Mouse (Mus musculus): ENCODE data around the gene Hist1h2be. TPM values are rescaled to one million over a fixed set of nuclear protein-coding genes. Genes with fewer than 3 reads are reported as not detected.
"Not testable (repeated sequence)": the region's sequence is repeated elsewhere in the genome, so short reads cannot be mapped to it uniquely, and the experiment has no call there.

Hist1h2be gene
- polyA plus RNA-seq, 1 experiment, result 4.1 TPM

DNA sequence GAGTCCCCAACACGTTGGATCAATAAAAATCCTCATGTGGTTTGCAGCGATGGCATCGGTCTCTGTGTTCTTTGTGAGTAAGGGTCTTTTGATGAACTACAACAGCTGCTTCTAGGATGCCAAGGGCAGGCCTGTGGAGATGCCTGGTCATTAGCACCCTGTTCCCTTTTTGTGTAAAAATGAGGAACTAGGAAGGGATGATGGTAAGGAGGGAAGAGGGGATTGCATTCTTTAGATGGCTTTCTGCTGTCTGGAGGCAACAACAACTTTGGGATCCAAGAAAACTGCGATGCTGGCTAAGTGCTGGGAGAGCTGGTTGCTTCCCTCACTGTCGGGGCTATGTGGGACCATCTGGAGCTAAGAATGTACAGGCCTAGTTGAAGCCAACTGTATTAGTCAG lies 82.7 kb downstream of the Hist1h2be start:
- Histone ChIP-seq H3K27ac (ENCODE audit: insufficient read depth, low read length) (0 out of 2 replicates have a peak overlapping the region, but pooled peaks have one; percentile 17), H3K4me1 (ENCODE audit: control insufficient read depth, insufficient read depth, low read length) (peaks cover 3% of the 10 kb centered on the region), H3K4me3 (ENCODE audit: insufficient read depth, low read length) (no peak overlapping the region)
- TF ChIP-seq CTCF (IDR thresholded peaks at IDR 0.05; ENCODE audit: borderline replicate concordance, insufficient read depth, low read length) (no peak), POLR2A (IDR thresholded peaks at IDR 0.05; ENCODE audit: low read depth, low read length) (no peak)

- H3K27ac ChIP-seq (ENCODE audit: insufficient read depth, low read length), result peak overlapping the region; percentile 17; the same call in 1 of the 2 replicates
- peak overlapping the region; percentile 47 for H3K4me3 ChIP-seq (ENCODE audit: insufficient read depth, low read length)
- TF ChIP-seq CTCF (IDR thresholded peaks at IDR 0.05; ENCODE audit: borderline replicate concordance, insufficient read depth, low read length) (no peak), POLR2A (IDR thresholded peaks at IDR 0.05; ENCODE audit: low read depth, low read length) (no peak)
- H3K4me1 ChIP-seq (ENCODE audit: control insufficient read depth, insufficient read depth, low read length), result peaks cover 3% of the 10 kb centered on the region
Observed at GRCm38 (mm10) chr13:23537006-23537710, 83.8 kb downstream of the Hist1h2be start.

DNA sequence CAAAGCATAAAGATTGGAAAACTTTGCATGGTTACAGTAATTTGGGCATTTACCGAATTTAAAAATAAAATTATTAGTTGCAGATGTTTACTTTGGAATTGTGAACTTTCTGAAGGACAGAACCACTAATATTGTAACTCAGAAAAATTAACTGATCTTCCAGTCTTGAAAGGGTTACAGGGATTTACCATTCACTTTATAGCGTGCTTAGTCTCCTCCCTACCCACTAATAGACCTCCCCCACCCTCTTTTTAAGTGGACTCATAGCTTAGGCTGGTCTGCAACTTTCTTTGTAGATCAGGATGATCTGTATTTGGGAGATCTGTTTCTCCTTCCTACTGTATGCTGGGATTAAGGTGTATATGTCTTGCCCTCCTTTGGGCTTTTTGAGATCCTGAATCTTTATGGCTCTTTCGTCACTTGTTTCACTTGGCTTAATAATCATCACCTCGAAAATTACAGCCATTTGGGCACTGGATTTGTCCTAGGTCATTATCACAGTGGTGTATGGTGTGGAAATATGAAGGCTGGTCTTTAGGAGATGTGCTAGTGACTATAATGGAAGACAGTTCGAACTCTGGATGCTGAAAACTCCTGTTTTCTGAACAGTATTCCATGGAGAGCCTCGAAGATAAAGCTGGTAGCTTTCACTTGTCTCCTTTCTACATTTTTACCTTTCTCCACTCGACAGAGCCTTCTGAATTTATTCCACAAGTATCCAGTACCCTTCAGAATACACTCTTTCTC lies 84.7 kb downstream of the Hist1h2be start:
- Histone ChIP-seq H3K4me3 (ENCODE audit: insufficient read depth, low read length) (peak overlapping the region; percentile 72), H3K4me1 (ENCODE audit: control insufficient read depth, insufficient read depth, low read length) (peaks cover 3% of the 10 kb centered on the region), H3K27ac (ENCODE audit: insufficient read depth, low read length) (peak overlapping the region; percentile 87)
- no peak for TF ChIP-seq CTCF (IDR thresholded peaks at IDR 0.05; ENCODE audit: borderline replicate concordance, insufficient read depth, low read length)
- TF ChIP-seq POLR2A (IDR thresholded peaks at IDR 0.05; ENCODE audit: low read depth, low read length), result peak; percentile 62; the same call in 1 of the 2 replicates

DNA sequence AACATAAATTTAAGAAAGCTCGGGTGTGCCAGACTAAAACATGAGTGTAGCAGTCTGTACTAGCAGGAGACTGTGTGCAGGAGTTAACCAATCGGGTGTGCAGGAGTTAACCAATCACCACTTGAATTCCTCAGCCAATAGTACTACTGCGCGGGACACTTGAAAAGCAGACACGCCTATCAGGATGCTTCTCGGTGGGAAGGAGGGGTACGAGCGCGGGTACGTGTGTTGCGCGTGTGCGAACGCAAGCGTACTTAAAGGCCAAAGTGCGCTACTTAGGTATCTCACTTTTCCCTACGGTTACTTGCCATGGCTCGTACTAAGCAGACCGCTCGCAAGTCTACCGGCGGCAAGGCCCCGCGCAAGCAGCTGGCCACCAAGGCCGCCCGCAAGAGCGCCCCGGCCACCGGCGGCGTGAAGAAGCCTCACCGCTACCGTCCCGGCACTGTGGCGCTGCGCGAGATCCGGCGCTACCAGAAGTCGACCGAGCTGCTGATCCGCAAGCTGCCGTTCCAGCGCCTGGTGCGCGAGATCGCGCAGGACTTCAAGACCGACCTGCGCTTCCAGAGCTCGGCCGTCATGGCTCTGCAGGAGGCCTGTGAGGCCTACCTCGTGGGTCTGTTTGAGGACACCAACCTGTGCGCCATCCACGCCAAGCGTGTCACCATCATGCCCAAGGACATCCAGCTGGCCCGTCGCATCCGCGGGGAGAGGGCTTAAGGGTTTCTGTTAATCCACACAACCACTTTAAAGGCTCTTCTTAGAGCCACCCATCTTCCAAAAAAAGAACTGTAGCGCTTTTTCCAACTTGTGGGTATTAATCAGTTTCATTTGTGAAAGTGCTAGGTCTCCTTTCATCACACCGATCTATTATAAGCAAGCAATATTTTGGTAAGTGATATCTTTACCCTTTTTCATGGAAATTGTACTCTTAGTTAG lies 85.5 kb downstream of the Hist1h2be start, which contains the start of gene Hist1h3g:
Hist1h3g (plus strand) TSS at position 286 of the 939 bp plus-strand sequence.
- Histone ChIP-seq H3K27ac (ENCODE audit: insufficient read depth, low read length) (peak within 1 kb of the TSS; percentile 93), H3K4me3 (ENCODE audit: insufficient read depth, low read length) (peak within 1 kb of the TSS; percentile 77)
- peak; percentile 94 for TF ChIP-seq POLR2A (IDR thresholded peaks at IDR 0.05; ENCODE audit: low read depth, low read length)
- not testable (repeated sequence) for H3K4me1 ChIP-seq (ENCODE audit: control insufficient read depth, insufficient read depth, low read length)

DNA sequence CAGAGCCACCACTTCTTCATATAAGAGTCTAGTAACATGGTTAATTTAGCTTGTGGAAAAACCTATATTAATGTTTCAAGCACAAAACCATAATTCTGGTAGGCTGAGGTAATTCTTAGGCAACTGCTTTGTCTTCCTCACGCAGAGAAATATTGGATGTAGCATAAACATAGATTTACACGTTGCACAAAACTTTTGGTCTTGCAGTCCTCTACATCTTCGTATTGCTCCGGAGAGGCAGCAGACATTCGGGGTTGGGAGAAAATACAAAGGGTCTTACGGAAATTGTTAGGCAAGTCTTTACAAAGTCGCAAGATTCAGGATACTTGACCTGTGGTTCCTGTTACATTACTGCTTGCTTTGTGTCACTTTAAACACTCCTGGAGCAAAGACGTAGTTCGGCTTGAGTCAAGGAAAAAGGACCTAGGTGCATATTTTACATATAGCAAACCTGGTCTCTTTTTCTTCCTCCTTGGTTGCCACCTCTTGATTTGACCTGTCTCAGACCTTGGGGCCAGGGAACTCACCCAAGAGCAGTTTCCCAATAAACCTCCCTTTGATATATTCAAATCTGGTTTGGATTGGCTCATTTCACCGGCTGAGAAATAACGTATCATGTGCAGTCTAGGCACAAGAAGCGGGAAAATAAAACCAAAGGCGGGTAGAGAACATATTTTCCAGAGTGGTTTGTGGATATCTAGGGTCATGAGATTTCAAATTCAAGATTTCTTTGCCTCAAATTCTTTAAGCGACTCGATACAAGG lies 86.4 kb downstream of the Hist1h2be start:
- TF ChIP-seq CTCF (IDR thresholded peaks at IDR 0.05; ENCODE audit: borderline replicate concordance, insufficient read depth, low read length), result no peak
- TF ChIP-seq POLR2A (IDR thresholded peaks at IDR 0.05; ENCODE audit: low read depth, low read length), result peak; percentile 77; the same call in 1 of the 2 replicates
- peaks cover 3% of the 10 kb centered on the region for H3K4me1 ChIP-seq (ENCODE audit: control insufficient read depth, insufficient read depth, low read length)
- H3K27ac ChIP-seq (ENCODE audit: insufficient read depth, low read length), result peak overlapping the region; percentile 93
- peak overlapping the region; percentile 77 for H3K4me3 ChIP-seq (ENCODE audit: insufficient read depth, low read length)

Other genes with a start within 250 kb of the Hist1h2be start
- 4.2 and 4.7 TPM in 2 replicates for gene Abt1, start 197.3 kb downstream of the Hist1h2be start, polyA plus RNA-seq (2011; ENCODE audit: insufficient read length, low read depth, missing spikeins)
- gene Btn1a1, start 155.2 kb downstream of the Hist1h2be start, polyA plus RNA-seq (2011; ENCODE audit: insufficient read length, low read depth, missing spikeins), result not detected in 2 replicates
- gene Btn2a2, start 132.3 kb downstream of the Hist1h2be start, polyA plus RNA-seq (2011; ENCODE audit: insufficient read length, low read depth, missing spikeins), result not detected in 2 replicates
- 8.1 and 10.5 TPM in 2 replicates for gene Hist1h4h, start 90.1 kb downstream of the Hist1h2be start, polyA plus RNA-seq (2011; ENCODE audit: insufficient read length, low read depth, missing spikeins)
- gene Hist1h2af, start 87.2 kb downstream of the Hist1h2be start, polyA plus RNA-seq (2011; ENCODE audit: insufficient read length, low read depth, missing spikeins), result 12.7 and 20.4 TPM in 2 replicates
- gene Hist1h3g, start 85.7 kb downstream of the Hist1h2be start, polyA plus RNA-seq (2011; ENCODE audit: insufficient read length, low read depth, missing spikeins), result 5.7 TPM in 1 of 2 replicates, not detected in the other
- gene Hist1h2bh, start 77.7 kb downstream of the Hist1h2be start, polyA plus RNA-seq (2011; ENCODE audit: insufficient read length, low read depth, missing spikeins), result 1.8 and 4.0 TPM in 2 replicates
- gene Hist1h3f, start 77.1 kb downstream of the Hist1h2be start, polyA plus RNA-seq (2011; ENCODE audit: insufficient read length, low read depth, missing spikeins), result 0.61 and 0.70 TPM in 2 replicates
- gene Hist1h4f, start 69.5 kb downstream of the Hist1h2be start, polyA plus RNA-seq (2011; ENCODE audit: insufficient read length, low read depth, missing spikeins), result 9.6 and 18.1 TPM in 2 replicates
- gene Hist1h1d, start 67.9 kb downstream of the Hist1h2be start, polyA plus RNA-seq (2011; ENCODE audit: insufficient read length, low read depth, missing spikeins), result 0.83 and 2.7 TPM in 2 replicates
- 2.4 and 3.4 TPM in 2 replicates for gene Hist1h3e, start 58.8 kb downstream of the Hist1h2be start, polyA plus RNA-seq (2011; ENCODE audit: insufficient read length, low read depth, missing spikeins)
- 3.4 and 6.0 TPM in 2 replicates for gene Hist1h2ae, start 49.9 kb downstream of the Hist1h2be start, polyA plus RNA-seq (2011; ENCODE audit: insufficient read length, low read depth, missing spikeins)
- 12.6 and 22.6 TPM in 2 replicates for gene Hist1h2bg, start 49.7 kb downstream of the Hist1h2be start, polyA plus RNA-seq (2011; ENCODE audit: insufficient read length, low read depth, missing spikeins)
- 5.7 and 6.4 TPM in 2 replicates for gene Hist1h2bf, start 46.9 kb downstream of the Hist1h2be start, polyA plus RNA-seq (2011; ENCODE audit: insufficient read length, low read depth, missing spikeins)
- gene Hist1h2ad, start 46.7 kb downstream of the Hist1h2be start, polyA plus RNA-seq (2011; ENCODE audit: insufficient read length, low read depth, missing spikeins), result 2.9 and 3.0 TPM in 2 replicates
- gene Hist1h3d, start 45.4 kb downstream of the Hist1h2be start, polyA plus RNA-seq (2011; ENCODE audit: insufficient read length, low read depth, missing spikeins), result 2.4 and 5.1 TPM in 2 replicates
- 3.7 and 6.8 TPM in 2 replicates for gene Hist1h4d, start 39.5 kb downstream of the Hist1h2be start, polyA plus RNA-seq (2011; ENCODE audit: insufficient read length, low read depth, missing spikeins)
- 3.8 and 8.8 TPM in 2 replicates for gene Hist1h1e, start 1.4 kb upstream of the Hist1h2be start, polyA plus RNA-seq (2011; ENCODE audit: insufficient read length, low read depth, missing spikeins)
- gene Hist1h2ac, start 62.8 kb upstream of the Hist1h2be start, polyA plus RNA-seq (2011; ENCODE audit: insufficient read length, low read depth, missing spikeins), result 0.79 and 0.82 TPM in 2 replicates
- gene Hist1h2bc, start 63.1 kb upstream of the Hist1h2be start, polyA plus RNA-seq (2011; ENCODE audit: insufficient read length, low read depth, missing spikeins), result 55.6 and 62.4 TPM in 2 replicates
- gene Hist1h1t, start 74.7 kb upstream of the Hist1h2be start, polyA plus RNA-seq (2011; ENCODE audit: insufficient read length, low read depth, missing spikeins), result not detected in 2 replicates
- gene Hist1h4c, start 77.3 kb upstream of the Hist1h2be start, polyA plus RNA-seq (2011; ENCODE audit: insufficient read length, low read depth, missing spikeins), result 2.8 and 3.8 TPM in 2 replicates
- gene Hfe, start 89.7 kb upstream of the Hist1h2be start, polyA plus RNA-seq (2011; ENCODE audit: insufficient read length, low read depth, missing spikeins), result 4.6 and 7.9 TPM in 2 replicates
- 69.4 and 72.0 TPM in 2 replicates for gene Hist1h1c, start 117.7 kb upstream of the Hist1h2be start, polyA plus RNA-seq (2011; ENCODE audit: insufficient read length, low read depth, missing spikeins)
- gene Hist1h3c, start 124.5 kb upstream of the Hist1h2be start, polyA plus RNA-seq (2011; ENCODE audit: insufficient read length, low read depth, missing spikeins), result 2.6 and 5.4 TPM in 2 replicates
- gene Hist1h2bb, start 125.6 kb upstream of the Hist1h2be start, polyA plus RNA-seq (2011; ENCODE audit: insufficient read length, low read depth, missing spikeins), result 4.2 and 5.7 TPM in 2 replicates
- gene Hist1h2ab, start 130.0 kb upstream of the Hist1h2be start, polyA plus RNA-seq (2011; ENCODE audit: insufficient read length, low read depth, missing spikeins), result 10.0 and 12.3 TPM in 2 replicates
- gene Hist1h3b, start 131.1 kb upstream of the Hist1h2be start, polyA plus RNA-seq (2011; ENCODE audit: insufficient read length, low read depth, missing spikeins), result 5.6 and 6.3 TPM in 2 replicates
- 7.8 and 12.5 TPM in 2 replicates for gene Hist1h4b, start 135.9 kb upstream of the Hist1h2be start, polyA plus RNA-seq (2011; ENCODE audit: insufficient read length, low read depth, missing spikeins)
- 1.3 and 5.4 TPM in 2 replicates for gene Hist1h4a, start 140.1 kb upstream of the Hist1h2be start, polyA plus RNA-seq (2011; ENCODE audit: insufficient read length, low read depth, missing spikeins)
- 2.0 and 5.5 TPM in 2 replicates for gene Hist1h3a, start 141.3 kb upstream of the Hist1h2be start, polyA plus RNA-seq (2011; ENCODE audit: insufficient read length, low read depth, missing spikeins)
- 2.3 and 7.9 TPM in 2 replicates for gene Hist1h1a, start 142.5 kb upstream of the Hist1h2be start, polyA plus RNA-seq (2011; ENCODE audit: insufficient read length, low read depth, missing spikeins)
- gene Trim38, start 148.8 kb upstream of the Hist1h2be start, polyA plus RNA-seq (2011; ENCODE audit: insufficient read length, low read depth, missing spikeins), result not detected in 2 replicates
- gene Slc17a2, start 185.9 kb upstream of the Hist1h2be start, polyA plus RNA-seq (2011; ENCODE audit: insufficient read length, low read depth, missing spikeins), result not detected in 2 replicates
- gene Slc17a3, start 218.3 kb upstream of the Hist1h2be start, polyA plus RNA-seq (2011; ENCODE audit: insufficient read length, low read depth, missing spikeins), result not detected in 2 replicates
- not detected in 2 replicates for gene Slc17a1, start 246.6 kb upstream of the Hist1h2be start, polyA plus RNA-seq (2011; ENCODE audit: insufficient read length, low read depth, missing spikeins)

Data from embryonic fibroblast, embryonic 13.5 days (primary cell).